Mouse (Mus musculus) embryo, embryonic 10 days (tissue): ENCODE measurements around the gene Tenm3.
A peak's percentile ranks its signal among the peaks of the same experiment; 100 is the strongest.

Source experiments
- DNase-seq: peaks from one replicate; pipeline ENCODE4 v3.0.0-alpha.2; 2015; ENCODE audit warnings: low spot score

The Tenm3 gene

GRCm38 (mm10) chr8:48274566-48274965, 569.2 kb downstream of the Tenm3 start:
- no peak for DNase-seq

GRCm38 (mm10) chr8:48268638-48269037, 575.1 kb downstream of the Tenm3 start:
- no peak for DNase-seq

- DNase-seq = no peak
Measured at GRCm38 (mm10) chr8:48260265-48260664, 583.5 kb downstream of the Tenm3 start.

DNA sequence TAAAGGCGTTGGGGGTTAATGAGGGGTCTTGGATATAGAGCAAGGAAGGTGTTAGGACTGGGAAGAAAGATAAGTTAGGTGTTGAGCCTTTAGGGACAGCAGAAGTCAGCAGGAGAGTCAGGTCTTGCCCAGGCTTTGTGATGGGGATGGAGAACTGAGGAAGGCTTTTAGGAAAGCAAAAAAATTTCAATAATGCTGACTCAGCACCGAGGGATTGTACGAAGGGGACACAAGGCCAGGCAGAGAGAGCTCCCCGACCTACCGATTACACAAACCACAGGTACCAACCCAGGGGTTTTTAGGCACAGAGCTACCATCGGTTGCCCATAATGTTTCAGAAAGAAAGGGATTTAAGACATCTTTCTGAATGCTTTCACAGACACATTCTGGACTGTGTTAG, 583.9 kb downstream of the Tenm3 start:
- no peak for DNase-seq

DNA sequence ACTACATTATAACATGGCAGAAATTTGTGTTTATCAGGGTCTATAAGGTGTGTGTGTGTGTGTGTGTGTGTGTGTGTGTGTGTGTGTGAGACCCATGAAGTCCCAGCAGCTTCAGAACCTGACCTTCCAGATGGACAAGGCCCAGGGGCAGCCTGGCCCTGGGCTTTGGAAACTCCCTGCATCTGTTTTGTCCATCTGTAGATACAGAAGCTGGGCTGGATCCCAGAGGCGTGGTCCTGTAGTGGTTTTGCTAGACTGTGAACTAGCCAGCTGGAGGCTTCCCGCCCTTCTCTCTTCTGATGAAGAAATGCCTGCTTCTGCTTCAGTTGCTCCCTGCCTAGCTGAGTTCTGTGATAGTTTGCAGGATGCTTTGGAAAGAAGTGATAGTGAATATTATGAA, 599.9 kb downstream of the Tenm3 start:
- DNase-seq = no peak

DNA sequence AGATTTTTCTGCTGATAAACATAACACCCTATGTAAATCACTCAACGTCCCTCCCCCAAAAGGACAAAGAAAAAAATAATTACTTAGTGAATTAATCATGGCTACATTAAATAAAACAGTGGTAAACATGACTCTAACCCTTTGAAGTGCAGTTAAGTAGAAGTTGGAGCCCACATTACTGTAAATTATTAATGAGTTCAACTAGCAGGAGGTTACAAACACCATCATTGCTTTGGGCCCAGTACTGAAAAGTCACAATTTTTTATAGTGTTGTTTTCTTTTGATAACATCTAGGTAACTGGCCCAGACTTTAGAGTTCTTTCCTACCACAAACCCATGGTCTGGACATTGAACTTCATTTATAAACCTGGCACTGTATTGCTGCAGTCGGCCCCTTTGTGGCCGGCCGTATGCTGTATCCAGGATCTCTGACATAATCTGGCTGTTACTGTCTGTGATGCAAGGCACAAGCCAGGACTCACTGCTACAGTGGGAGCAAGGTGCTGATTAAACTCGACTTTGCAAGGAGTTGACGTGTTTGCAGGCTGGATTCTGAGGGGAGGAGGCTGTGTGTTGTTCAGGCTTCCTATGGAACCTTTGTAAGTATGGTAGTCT, 602.7 kb downstream of the Tenm3 start:
- DNase-seq = no peak

GRCm38 (mm10) chr8:48236968-48237367, 606.8 kb downstream of the Tenm3 start:
- DNase-seq = no peak

DNA sequence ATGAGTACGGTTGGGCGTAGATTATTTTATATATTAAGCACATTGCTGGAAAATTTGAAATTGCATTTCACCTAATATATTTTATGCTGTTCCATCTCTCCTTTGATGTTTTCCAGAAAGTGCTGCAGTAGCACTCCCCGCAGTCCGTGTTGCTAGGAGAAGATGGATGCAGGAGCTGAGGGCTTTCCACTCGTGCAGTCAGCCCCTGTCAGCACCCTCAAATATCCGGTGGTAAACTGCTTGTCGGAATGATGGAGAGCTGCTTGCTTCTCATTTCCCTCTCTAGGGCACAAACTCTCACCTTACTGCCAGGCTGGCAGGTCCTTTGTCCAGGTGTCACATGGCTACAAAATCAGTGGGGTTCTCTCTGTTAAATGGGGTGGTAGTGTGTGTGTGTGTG, 610.8 kb downstream of the Tenm3 start:
- no peak for DNase-seq

DNA sequence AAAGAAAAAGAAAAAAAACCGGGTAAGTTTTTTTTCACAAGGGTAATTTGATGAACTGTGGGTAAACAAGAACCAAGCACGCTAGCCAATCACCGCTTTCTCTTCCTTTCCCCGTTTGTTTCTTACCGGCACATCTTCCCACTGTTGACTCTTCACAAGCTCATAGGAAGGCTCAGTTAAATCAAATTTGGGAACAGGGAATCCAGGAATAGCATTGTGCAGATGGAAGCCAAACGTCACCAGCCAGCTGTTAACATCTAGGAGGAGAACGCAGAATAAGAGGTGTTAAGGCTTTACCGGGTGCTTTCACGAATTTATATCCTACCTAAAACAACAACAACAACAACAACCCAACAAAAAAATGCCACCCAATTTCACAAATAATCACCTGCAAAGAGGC, 611.9 kb downstream of the Tenm3 start:
- DNase-seq = no peak

GRCm38 (mm10) chr8:48231389-48231788, 612.4 kb downstream of the Tenm3 start:
- DNase-seq = no peak

- no peak for DNase-seq
Measured at GRCm38 (mm10) chr8:48228676-48229075, 615.1 kb downstream of the Tenm3 start.

DNA sequence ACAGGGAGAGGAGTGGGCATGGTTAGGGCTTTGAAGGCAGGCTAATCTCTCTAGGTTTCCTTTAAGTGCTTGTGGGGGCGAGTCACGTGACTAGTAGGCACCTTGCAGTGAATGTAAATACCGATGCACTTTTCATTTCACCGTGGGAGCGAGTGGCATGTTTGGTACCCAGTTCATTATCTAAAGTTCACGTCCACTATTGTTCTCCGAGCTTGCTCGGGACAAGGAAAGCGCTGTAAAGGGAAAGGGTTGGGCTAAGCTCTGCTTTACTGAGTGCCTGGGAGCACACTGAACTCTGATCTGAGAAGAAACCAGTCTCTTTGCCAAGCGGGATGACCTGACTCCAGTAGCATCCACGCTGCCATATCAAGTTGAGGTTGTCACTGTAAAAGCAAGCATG, 619.0 kb downstream of the Tenm3 start:
- DNase-seq = peak; percentile 32

DNA sequence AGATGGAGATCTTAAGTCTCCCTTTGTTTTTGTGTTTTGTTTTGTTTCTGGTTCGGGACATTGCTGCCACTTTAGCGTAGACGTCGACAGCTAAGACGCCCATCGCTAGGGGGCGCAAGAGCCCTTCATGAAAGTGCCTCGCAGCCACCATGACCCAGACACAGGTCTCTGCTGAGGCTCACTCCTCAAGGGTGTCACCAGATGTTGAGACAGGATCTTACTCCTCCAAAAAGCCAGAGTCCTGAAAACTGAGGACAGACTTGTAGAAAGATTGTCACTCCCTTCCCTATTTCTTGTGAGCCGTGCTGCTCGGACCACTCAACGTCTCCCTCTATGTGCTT, 621.4 kb downstream of the Tenm3 start:
- peak; percentile 97 for DNase-seq

GRCm38 (mm10) chr8:48221724-48222428, 621.9 kb downstream of the Tenm3 start:
- DNase-seq = no peak

GRCm38 (mm10) chr8:48221304-48221703, 622.4 kb downstream of the Tenm3 start:
- no peak for DNase-seq

- no peak for DNase-seq
Measured at GRCm38 (mm10) chr8:48220529-48221181, 623.1 kb downstream of the Tenm3 start.

DNA sequence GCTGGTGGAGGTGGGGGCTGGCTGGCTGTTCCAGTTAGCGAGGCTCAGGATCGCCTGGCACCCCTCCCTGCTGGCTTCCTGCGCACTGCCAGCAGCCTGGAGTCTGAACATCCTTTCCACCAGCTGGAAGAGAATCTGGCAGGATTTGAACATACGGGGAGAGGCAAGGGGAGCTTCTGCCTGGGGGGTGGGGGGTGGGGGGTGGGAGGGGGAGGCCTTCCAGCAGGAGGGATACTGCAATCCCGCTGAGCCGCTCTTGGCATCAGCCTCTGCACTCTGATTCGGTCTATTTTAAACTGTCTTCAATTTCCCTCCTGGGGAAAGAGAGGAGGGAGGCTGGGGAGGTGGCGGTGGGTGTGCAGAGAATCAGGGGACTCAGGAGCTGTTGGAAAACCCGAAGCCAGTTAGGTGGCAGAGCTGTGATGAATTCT, 628.7 kb downstream of the Tenm3 start:
- no peak for DNase-seq

DNA sequence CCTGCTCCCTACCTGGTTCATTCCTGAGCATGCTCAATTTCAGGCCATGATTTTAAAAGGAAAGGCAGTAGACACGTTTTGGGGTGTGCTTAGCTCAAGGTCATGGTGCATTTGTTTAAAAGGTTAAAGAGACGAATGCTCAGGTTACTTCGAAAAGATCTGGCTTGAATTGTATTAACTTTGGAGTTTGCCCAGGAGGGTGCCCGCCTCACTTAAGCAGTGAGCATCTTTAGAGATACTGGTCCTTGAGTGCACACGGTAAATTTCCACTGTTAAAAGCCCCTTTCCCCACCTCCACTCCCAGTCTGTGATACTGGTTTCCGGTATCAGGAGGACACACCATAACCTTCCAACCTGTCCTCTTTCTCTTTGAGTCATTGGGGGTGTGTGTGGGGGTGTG, 629.4 kb downstream of the Tenm3 start:
- no peak for DNase-seq

DNA sequence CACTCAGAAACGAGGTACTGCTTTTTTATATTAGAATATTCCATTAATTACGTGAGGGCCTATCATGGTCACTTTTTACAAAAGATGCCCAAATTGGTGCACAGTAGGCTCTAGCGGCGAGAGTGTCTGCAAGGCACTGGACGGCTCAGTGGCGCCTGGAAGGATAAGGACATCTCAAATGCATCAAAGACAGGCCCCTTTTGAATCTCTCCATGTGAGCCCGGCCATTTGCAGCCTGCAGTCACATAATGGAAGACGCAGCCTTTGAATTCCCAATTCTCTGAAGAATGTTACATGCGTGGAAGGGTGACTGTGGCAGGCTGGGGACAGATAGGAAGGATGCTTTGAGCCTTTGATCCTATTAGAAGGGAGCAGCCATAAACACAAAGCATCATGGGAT, 631.8 kb downstream of the Tenm3 start:
- no peak for DNase-seq

DNA sequence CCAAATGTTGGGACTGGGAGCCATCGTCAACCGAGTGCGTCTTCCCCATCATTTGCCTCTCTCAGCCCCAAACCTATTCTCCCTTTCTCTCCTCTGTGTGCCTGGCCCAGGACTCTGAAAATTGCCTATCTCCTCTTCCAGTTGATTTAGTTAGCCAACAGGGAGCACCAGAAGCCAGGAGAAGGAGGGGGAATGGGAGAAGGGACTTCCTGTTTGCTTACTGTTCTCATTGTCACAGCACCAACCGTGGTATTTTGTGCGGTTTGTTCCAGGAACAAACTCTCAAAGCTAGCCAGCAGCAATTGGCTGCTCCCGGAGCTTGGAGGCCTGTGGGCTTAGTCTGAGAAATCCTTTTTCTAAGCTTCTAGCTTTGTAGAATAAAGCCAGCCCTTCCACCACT, 636.2 kb downstream of the Tenm3 start:
- DNase-seq = no peak

- no peak for DNase-seq
Measured at GRCm38 (mm10) chr8:48206922-48207321, 636.8 kb downstream of the Tenm3 start.

DNA sequence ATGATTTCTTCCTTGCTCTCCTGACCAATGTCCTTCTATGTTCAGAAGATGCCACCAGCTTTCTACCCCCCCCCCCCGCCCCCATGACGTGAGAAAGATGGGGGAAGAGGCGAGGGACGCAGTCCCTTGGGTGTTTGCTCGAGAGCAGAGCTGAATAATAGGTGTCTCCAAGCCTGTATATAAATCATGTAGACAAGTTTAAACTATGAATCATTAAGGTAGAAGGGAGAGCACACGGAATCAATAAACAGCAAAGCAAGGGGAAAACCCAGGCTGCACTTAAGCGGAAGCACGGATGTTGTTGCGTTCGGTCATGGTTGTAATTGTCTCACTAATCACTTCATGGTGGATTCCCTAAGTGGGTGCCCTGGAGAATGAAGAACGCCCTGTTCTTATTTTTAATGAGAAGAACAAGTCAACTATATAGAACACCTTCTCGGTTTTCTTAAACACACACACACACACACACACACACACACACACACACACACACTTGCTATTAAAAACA, 638.9 kb downstream of the Tenm3 start:
- no peak for DNase-seq

DNA sequence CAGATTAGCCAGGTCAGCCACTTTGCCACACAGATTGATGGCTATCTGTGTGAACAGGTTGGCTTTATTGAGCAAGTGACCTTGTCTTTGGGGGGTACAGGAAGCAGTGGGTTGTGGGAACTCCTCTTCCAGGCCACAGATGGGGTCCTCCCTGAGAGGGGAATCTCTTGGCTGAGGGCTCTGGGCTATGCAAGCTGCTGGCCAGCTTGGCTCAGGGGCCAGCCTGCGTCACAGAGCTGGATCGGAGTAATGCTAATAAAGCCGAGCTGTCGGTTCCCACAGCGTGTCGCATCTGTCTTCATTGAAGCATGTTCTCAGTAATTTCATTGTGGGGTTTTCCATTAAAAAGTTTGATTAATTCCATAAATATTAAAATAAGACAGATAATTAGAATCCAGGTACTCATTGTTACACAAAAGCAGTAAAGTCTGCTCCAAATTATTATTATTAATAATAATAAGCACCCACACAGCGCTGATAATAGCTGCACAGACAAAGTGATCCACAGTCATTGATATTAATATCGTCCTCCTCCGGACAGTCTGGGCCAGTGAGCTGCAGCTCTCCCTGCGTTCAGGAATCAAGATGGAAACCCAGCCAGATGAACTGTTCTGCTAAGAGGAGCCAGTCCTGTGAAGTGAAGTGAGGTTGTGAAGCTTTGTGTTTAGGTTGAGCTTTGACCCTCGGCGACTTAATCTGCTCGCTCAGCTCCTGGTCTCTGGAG, 639.5 kb downstream of the Tenm3 start:
- peak; percentile 27 for DNase-seq
